Mouse (Mus musculus) lung, embryonic 14.5 days (tissue): ENCODE measurements around the gene Lurap1. TPM values are rescaled to one million over a fixed set of nuclear protein-coding genes. Genes with fewer than 3 reads are reported as not detected.

Source experiments
- ATAC-seq: fragments of 200-750 bp; cut with Nextera tagmentation; 2 replicates; pipeline ENCODE4 v1.8.0; 2017; ENCODE audit warnings: mild to moderate bottlenecking, moderate TSS enrichment, moderate library complexity; ENCODE audit not compliant: insufficient read depth
- DNase-seq: peaks from one replicate; pipeline ENCODE4 v3.0.0-alpha.2; 2015
- H3K27ac ChIP-seq: fragments of 300-500 bp; sonication (generic); 2 replicates; pipeline ENCODE4 v1.5.1; 2014; ENCODE audit warnings: low read depth, mild to moderate bottlenecking, moderate library complexity
- H3K27me3 ChIP-seq: fragments of 300-500 bp; sonication (generic); 2 replicates; pipeline ENCODE4 v1.6.1; 2014; ENCODE audit warnings: low read length, control low read depth; ENCODE audit not compliant: insufficient read depth
- H3K36me3 ChIP-seq: fragments of 300-500 bp; sonication (generic); 2 replicates; pipeline ENCODE4 v1.6.1; 2014; ENCODE audit warnings: control low read depth; ENCODE audit not compliant: insufficient read depth
- H3K4me1 ChIP-seq: fragments of 300-500 bp; sonication (generic); 2 replicates; pipeline ENCODE4 v1.6.1; 2014; ENCODE audit warnings: antibody characterized with exemption, control low read depth; ENCODE audit not compliant: insufficient read depth
- H3K4me2 ChIP-seq: fragments of 300-500 bp; sonication (generic); 2 replicates; pipeline ENCODE4 v1.6.1; 2014; ENCODE audit warnings: mild to moderate bottlenecking
- H3K4me3 ChIP-seq: fragments of 300-500 bp; sonication (generic); 2 replicates; pipeline ENCODE4 v1.5.1; 2014; ENCODE audit warnings: low read depth, low read length
- H3K9ac ChIP-seq: fragments of 300-500 bp; sonication (generic); 2 replicates; pipeline ENCODE4 v1.6.1; 2014
- H3K9me3 ChIP-seq: fragments of 300-500 bp; sonication (generic); 2 replicates; pipeline ENCODE4 v1.6.1; 2016; ENCODE audit warnings: low read depth, low read length, control low read depth
- CTCF ChIP-seq: IDR thresholded peaks from 2 replicates; pipeline ENCODE4 v1.5.1; 2016; ENCODE audit warnings: antibody characterized with exemption, low read depth
- WGBS: fragments of 180-500 bp; shearing (Covaris S2); extraction: QIAGEN DNeasy Blood & Tissue Kit; methylation state at CpG from one replicate; pipeline ENCODE4 v1.1.7; 2014; 5-methylcytosine and 5-hydroxymethylcytosine counted together
- polyA plus RNA-seq: library from polyadenylated mRNA; unstranded; fragments of >200 nt; fragmentation: Nextera tagmentation; extraction: Ambion mirVana; gene quantifications from 2 replicates; pipeline ENCODE4 v1.2.1, GENCODE M21; 2014

Gene Lurap1
- polyA plus RNA-seq, 1 experiment from 2014 or later, result 2.5 TPM

GRCm38 (mm10) chr4:116143317-116143811 is 7.8 kb downstream of the Lurap1 start:
- peak; percentile 25; the same call in 1 of the 2 replicates for ATAC-seq
- H3K9ac ChIP-seq, result peak overlapping the region; percentile 16; the same call in 1 of the 2 replicates
- H3K4me1 ChIP-seq, result peaks cover 5% of the 10 kb centered on the region; the same call in 1 of the 2 replicates
- peaks cover 7% of the 10 kb centered on the region; the same call in 1 of the 2 replicates for H3K27me3 ChIP-seq
- DNase-seq, result no peak
- 4% methylated on average over 7 of the region's 7 CpGs for WGBS
- H3K4me3 ChIP-seq, result peak overlapping the region; percentile 54
- no peak for TF ChIP-seq CTCF
- no peaks in the 10 kb centered on the region for H3K9me3 ChIP-seq
- H3K27ac ChIP-seq, result no peak overlapping the region
- H3K4me2 ChIP-seq, result peak overlapping the region; percentile 95
- no peaks in the 10 kb centered on the region for H3K36me3 ChIP-seq

GRCm38 (mm10) chr4:116142269-116142668 is 8.9 kb downstream of the Lurap1 start:
- no peak for ATAC-seq
- DNase-seq, result no peak
- no peak overlapping the region for H3K9ac ChIP-seq
- H3K9me3 ChIP-seq, result no peaks in the 10 kb centered on the region
- H3K27ac ChIP-seq, result no peak overlapping the region
- peaks cover 7% of the 10 kb centered on the region; the same call in 1 of the 2 replicates for H3K27me3 ChIP-seq
- H3K4me2 ChIP-seq, result no peak overlapping the region
- no peaks in the 10 kb centered on the region for H3K36me3 ChIP-seq
- H3K4me1 ChIP-seq, result peaks cover 5% of the 10 kb centered on the region; the same call in 1 of the 2 replicates
- no peak overlapping the region for H3K4me3 ChIP-seq
- 77% methylated on average over 7 of the region's 7 CpGs for WGBS
- TF ChIP-seq CTCF, result no peak

GRCm38 (mm10) chr4:116141736-116142135 is 9.4 kb downstream of the Lurap1 start:
- DNase-seq, result no peak
- TF ChIP-seq CTCF, result no peak
- Histone ChIP-seq H3K36me3 (no peaks in the 10 kb centered on the region), H3K4me1 (peaks cover 5% of the 10 kb centered on the region; the same call in 1 of the 2 replicates), H3K9me3 (no peaks in the 10 kb centered on the region), H3K9ac (no peak overlapping the region), H3K4me3 (no peak overlapping the region), H3K4me2 (no peak overlapping the region), H3K27ac (no peak overlapping the region), H3K27me3 (peaks cover 7% of the 10 kb centered on the region; the same call in 1 of the 2 replicates)
- no peak for ATAC-seq
- WGBS, result 68% methylated on average over 1 of the region's 1 CpGs

GRCm38 (mm10) chr4:116140801-116141574 is 10.2 kb downstream of the Lurap1 start:
- Histone ChIP-seq H3K27ac (no peak overlapping the region), H3K4me1 (peaks cover 5% of the 10 kb centered on the region; the same call in 1 of the 2 replicates), H3K9me3 (no peaks in the 10 kb centered on the region), H3K4me2 (no peak overlapping the region), H3K36me3 (no peaks in the 10 kb centered on the region), H3K9ac (no peak overlapping the region), H3K4me3 (no peak overlapping the region), H3K27me3 (peaks cover 7% of the 10 kb centered on the region; the same call in 1 of the 2 replicates)
- WGBS, result 74% methylated on average over 7 of the region's 7 CpGs
- DNase-seq (no peak), ATAC-seq (no peak)
- TF ChIP-seq CTCF, result no peak

GRCm38 (mm10) chr4:116137421-116137996 is 13.6 kb downstream of the Lurap1 start:
- ATAC-seq (no peak), DNase-seq (no peak)
- H3K36me3 ChIP-seq, result no peaks in the 10 kb centered on the region
- no peak overlapping the region for H3K27ac ChIP-seq
- no peaks in the 10 kb centered on the region for H3K9me3 ChIP-seq
- H3K4me1 ChIP-seq, result no peaks in the 10 kb centered on the region
- no peaks in the 10 kb centered on the region for H3K27me3 ChIP-seq
- H3K4me3 ChIP-seq, result no peak overlapping the region
- 45% methylated on average over 13 of the region's 13 CpGs for WGBS
- H3K4me2 ChIP-seq, result no peak overlapping the region
- H3K9ac ChIP-seq, result no peak overlapping the region
- TF ChIP-seq CTCF, result no peak

GRCm38 (mm10) chr4:116134990-116135389 is 16.1 kb downstream of the Lurap1 start:
- DNase-seq, result peak; percentile 85
- Histone ChIP-seq H3K27me3 (no peaks in the 10 kb centered on the region), H3K36me3 (no peaks in the 10 kb centered on the region), H3K9ac (no peak overlapping the region), H3K4me2 (no peak overlapping the region), H3K27ac (no peak overlapping the region), H3K4me1 (no peaks in the 10 kb centered on the region), H3K9me3 (no peaks in the 10 kb centered on the region), H3K4me3 (no peak overlapping the region)
- 15% methylated on average over 2 of the region's 2 CpGs for WGBS
- peak; percentile 31; the same call in 1 of the 2 replicates for ATAC-seq
- peak; percentile 88 for TF ChIP-seq CTCF

- no peaks in the 10 kb centered on the region for H3K36me3 ChIP-seq
Observed at GRCm38 (mm10) chr4:116133126-116133525, 18.0 kb downstream of the Lurap1 start.

More at GRCm38 (mm10) chr4:116133126-116133525, 18.0 kb downstream of the Lurap1 start:
- TF ChIP-seq CTCF, result no peak
- Histone ChIP-seq H3K27ac (no peak overlapping the region), H3K9ac (no peak overlapping the region), H3K9me3 (no peaks in the 10 kb centered on the region), H3K4me1 (no peaks in the 10 kb centered on the region), H3K27me3 (no peaks in the 10 kb centered on the region), H3K4me3 (no peak overlapping the region), H3K4me2 (no peak overlapping the region)
- ATAC-seq, result no peak
- 83% methylated on average over 4 of the region's 4 CpGs for WGBS
- no peak for DNase-seq
